Mouse (Mus musculus): Measurements from ENCODE around the gene Dguok.

GRCm38 (mm10) chr6:83488200-83488599 lies 18.6 kb downstream of the Dguok start:
- no peak for TF ChIP-seq POLR2A (IDR thresholded peaks at IDR 0.05; ENCODE audit: control insufficient read depth, low read depth, low read length)
- no peak for TF ChIP-seq CTCF (IDR thresholded peaks at IDR 0.05; ENCODE audit: control insufficient read depth, insufficient read depth, insufficient replicate concordance, low read depth, low read length)
